Mouse (Mus musculus) heart, postnatal 0 days (tissue): Measurements from ENCODE around the gene Hist1h2bj. TPM values are rescaled to one million over a fixed set of nuclear protein-coding genes. Genes with fewer than 3 reads are reported as not detected.

Experiments
- ATAC-seq: fragments of 200-750 bp; cut with Nextera tagmentation; 2 replicates; pipeline ENCODE4 v1.8.0; 2017; ENCODE audit warnings: low read depth, moderate number of reproducible peaks, moderate library complexity; ENCODE audit not compliant: insufficient read depth
- DNase-seq: peaks from one replicate; pipeline ENCODE4 v3.0.0-alpha.2; 2016; ENCODE audit warnings: low spot score
- H3K27ac ChIP-seq: fragments of 300-500 bp; sonication (generic); 2 replicates; pipeline ENCODE4 v1.5.1; 2014; ENCODE audit warnings: low read depth, mild to moderate bottlenecking
- H3K27me3 ChIP-seq: fragments of 300-500 bp; sonication (generic); 2 replicates; pipeline ENCODE4 v1.6.1; 2014; ENCODE audit warnings: low read length, mixed read lengths; ENCODE audit not compliant: control insufficient read depth, insufficient read depth
- H3K36me3 ChIP-seq: fragments of 300-500 bp; sonication (generic); replicated peaks from 2 replicates; pipeline ENCODE4 v1.6.1; 2014; ENCODE audit warnings: low read length, mixed read lengths; ENCODE audit not compliant: control insufficient read depth, insufficient read depth
- H3K4me1 ChIP-seq: fragments of 300-500 bp; sonication (generic); 2 replicates; pipeline ENCODE4 v1.6.1; 2014; ENCODE audit warnings: antibody characterized with exemption; ENCODE audit not compliant: control insufficient read depth, insufficient read depth
- H3K4me2 ChIP-seq: fragments of 300-500 bp; sonication (generic); 2 replicates; pipeline ENCODE4 v1.6.1; 2014; ENCODE audit warnings: low read depth, mild to moderate bottlenecking, low read length, moderate library complexity
- H3K4me3 ChIP-seq: fragments of 300-500 bp; sonication (generic); 2 replicates; pipeline ENCODE4 v1.5.1; 2014; ENCODE audit warnings: low read depth, low read length
- H3K9ac ChIP-seq: fragments of 300-500 bp; sonication (generic); replicated peaks from 2 replicates; pipeline ENCODE4 v1.6.1; 2014; ENCODE audit warnings: low read depth, low read length, mixed read lengths
- H3K9me3 ChIP-seq: fragments of 300-500 bp; sonication (generic); replicated peaks from 2 replicates; pipeline ENCODE4 v1.6.1; 2016; ENCODE audit warnings: low read length; ENCODE audit not compliant: control insufficient read depth
- CTCF ChIP-seq: IDR thresholded peaks from 2 replicates; pipeline ENCODE4 v1.5.1; 2016; ENCODE audit warnings: antibody characterized with exemption, control low read depth, low read depth
- EP300 ChIP-seq: IDR thresholded peaks from 2 replicates; pipeline ENCODE4 v1.6.1; 2016; ENCODE audit warnings: antibody characterized with exemption, low read depth
- WGBS: fragments of 180-500 bp; shearing (Covaris S2); extraction: QIAGEN DNeasy Blood & Tissue Kit; methylation state at CpG from one replicate; pipeline ENCODE4 v1.1.7; 2014; 5-methylcytosine and 5-hydroxymethylcytosine counted together
- polyA plus RNA-seq: library from polyadenylated mRNA; unstranded; fragments of >200 nt; fragmentation: Nextera tagmentation; extraction: Ambion mirVana; gene quantifications from 2 replicates; pipeline ENCODE4 v1.2.1, GENCODE M21; 2015
- total RNA-seq: library from RNA; depleted of rRNA; stranded (reverse); fragments of >200 nt; gene quantifications from 2 replicates; pipeline ENCODE4 v1.2.3, GENCODE M21; 2014; ENCODE audit warnings: low replicate concordance

The Hist1h2bj gene
- total and polyA plus RNA-seq, 2 experiments from 2014 or later: 3.1 to 1,225 TPM

GRCm38 (mm10) chr13:21996101-21996839 lies 46.7 kb upstream of the Hist1h2bj start:
- H3K36me3 ChIP-seq: no peaks in the 10 kb centered on the region
- WGBS: 5% methylated on average over 12 of the region's 12 CpGs
- H3K4me2 ChIP-seq: peak overlapping the region; percentile 59
- peaks cover 6% of the 10 kb centered on the region; the same call in 1 of the 2 replicates for H3K9me3 ChIP-seq
- ATAC-seq (no peak), DNase-seq (no peak)
- TF ChIP-seq EP300 (no peak), CTCF (no peak)
- no peak overlapping the region for H3K27ac ChIP-seq
- H3K4me3 ChIP-seq: peak overlapping the region; percentile 40; the same call in 1 of the 2 replicates
- no peak overlapping the region for H3K9ac ChIP-seq
- peaks cover 83% of the 10 kb centered on the region for H3K27me3 ChIP-seq
- 0 out of 2 replicates have a peak, but pooled peaks cover 3% of the 10 kb centered on the region for H3K4me1 ChIP-seq

DNA sequence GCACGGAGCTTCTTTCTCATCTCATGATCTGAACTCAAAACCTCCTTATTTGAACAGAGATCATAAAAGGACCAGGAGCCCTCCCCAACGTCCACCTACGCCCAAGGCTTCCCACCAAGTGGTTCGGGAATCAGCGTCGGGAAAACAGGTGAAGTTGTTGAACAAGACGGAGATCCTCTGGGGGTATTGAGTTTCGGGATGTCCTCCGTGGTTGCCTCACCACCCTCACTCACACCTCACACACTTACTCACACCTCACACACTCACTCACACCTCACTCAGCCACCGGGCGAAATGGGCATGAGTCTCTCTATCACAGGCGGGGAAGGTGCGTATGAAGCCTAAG lies 46.2 kb upstream of the Hist1h2bj start:
- Histone ChIP-seq H3K36me3 (no peaks in the 10 kb centered on the region), H3K9me3 (0 out of 2 replicates have a peak, but pooled peaks cover under 1% of the 10 kb centered on the region), H3K9ac (no peak overlapping the region), H3K27ac (no peak overlapping the region), H3K4me2 (peak overlapping the region; percentile 59), H3K27me3 (peaks cover 87% of the 10 kb centered on the region), H3K4me1 (0 out of 2 replicates have a peak, but pooled peaks cover 3% of the 10 kb centered on the region), H3K4me3 (peak overlapping the region; percentile 40; the same call in 1 of the 2 replicates)
- 3% methylated on average over 13 of the region's 13 CpGs for WGBS
- TF ChIP-seq CTCF (no peak), EP300 (no peak)
- no peak for ATAC-seq
- no peak for DNase-seq

- Histone ChIP-seq H3K4me1 (0 out of 2 replicates have a peak, but pooled peaks cover 3% of the 10 kb centered on the region), H3K36me3 (no peaks in the 10 kb centered on the region), H3K27ac (no peak overlapping the region), H3K9me3 (no peaks in the 10 kb centered on the region), H3K4me2 (peak overlapping the region; percentile 59), H3K9ac (no peak overlapping the region), H3K27me3 (peaks cover 92% of the 10 kb centered on the region), H3K4me3 (peak overlapping the region; percentile 40)
- ATAC-seq (no peak), DNase-seq (no peak)
- 5% methylated on average over 21 of the region's 21 CpGs for WGBS
- TF ChIP-seq CTCF (no peak), EP300 (no peak)
Observed at GRCm38 (mm10) chr13:21997201-21997820, 45.7 kb upstream of the Hist1h2bj start.

DNA sequence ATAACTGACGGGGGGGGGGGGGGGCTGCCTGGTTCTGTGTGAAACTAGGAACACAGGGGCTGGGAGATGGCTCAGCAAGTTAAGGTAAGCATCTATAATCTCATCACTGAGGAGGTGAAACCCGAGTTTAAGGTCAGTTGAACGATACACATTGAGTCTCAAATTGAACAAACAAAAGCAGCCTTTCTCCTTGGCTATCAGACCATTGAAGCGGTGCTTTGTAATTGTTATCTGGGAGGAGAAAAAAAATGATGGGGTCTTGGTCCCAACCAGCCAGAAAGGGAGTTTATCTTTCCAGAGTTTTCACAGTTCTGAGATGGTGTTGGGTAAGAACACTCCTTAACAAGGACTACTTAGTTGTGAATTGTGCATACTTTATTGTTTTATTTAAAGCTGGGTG lies 45.2 kb upstream of the Hist1h2bj start:
- Histone ChIP-seq H3K27ac (no peak overlapping the region), H3K4me1 (0 out of 2 replicates have a peak, but pooled peaks cover 3% of the 10 kb centered on the region), H3K27me3 (peaks cover 94% of the 10 kb centered on the region), H3K4me3 (no peak overlapping the region), H3K9me3 (no peaks in the 10 kb centered on the region), H3K4me2 (no peak overlapping the region), H3K36me3 (no peaks in the 10 kb centered on the region), H3K9ac (no peak overlapping the region)
- no peak for DNase-seq
- TF ChIP-seq CTCF (no peak), EP300 (no peak)
- ATAC-seq: no peak
- WGBS: 11% methylated on average over 4 of the region's 4 CpGs

- no peaks in the 10 kb centered on the region for H3K9me3 ChIP-seq
- H3K27me3 ChIP-seq: peaks cover 97% of the 10 kb centered on the region
- no peak overlapping the region for H3K4me2 ChIP-seq
- H3K4me3 ChIP-seq: no peak overlapping the region
- DNase-seq (no peak), ATAC-seq (no peak)
- 0 out of 2 replicates have a peak, but pooled peaks cover 3% of the 10 kb centered on the region for H3K4me1 ChIP-seq
- H3K36me3 ChIP-seq: no peaks in the 10 kb centered on the region
- no peak for TF ChIP-seq EP300
- no peak for TF ChIP-seq CTCF
- WGBS: 39% methylated on average over 3 of the region's 3 CpGs
- H3K27ac ChIP-seq: no peak overlapping the region
- H3K9ac ChIP-seq: no peak overlapping the region
Observed at GRCm38 (mm10) chr13:21998412-21998811, 44.6 kb upstream of the Hist1h2bj start.
